Mouse (Mus musculus): ENCODE measurements around the gene Ctsd. TPM values are rescaled to one million over a fixed set of nuclear protein-coding genes. Genes with fewer than 3 reads are reported as not detected.
A peak's percentile ranks its signal among the peaks of the same experiment; 100 is the strongest.

The Ctsd gene
- polyA plus RNA-seq, 1 experiment from 2014 or later: 145 TPM

- Histone ChIP-seq H3K4me3 (no peak overlapping the region), H3K9me3 (replicated peaks) (no peaks in the 10 kb centered on the region), H3K27ac (replicated peaks) (no peak overlapping the region), H3K4me1 (peaks cover 15% of the 10 kb centered on the region), H3K36me3 (no peaks in the 10 kb centered on the region), H3K27me3 (ENCODE audit: low read depth, poor library complexity, severe bottlenecking) (peaks cover 62% of the 10 kb centered on the region)
- no peak for DNase-seq (ENCODE audit: low spot score)
- 75% methylated on average over 6 of the region's 6 CpGs for WGBS
Measured at GRCm38 (mm10) chr7:142369820-142370219, 18.0 kb downstream of the Ctsd start.

- DNase-seq (ENCODE audit: low spot score): no peak
- peaks cover 54% of the 10 kb centered on the region for H3K27me3 ChIP-seq (ENCODE audit: low read depth, poor library complexity, severe bottlenecking)
- H3K27ac ChIP-seq (replicated peaks): no peak overlapping the region
- H3K4me3 ChIP-seq: no peak overlapping the region
- H3K36me3 ChIP-seq: no peaks in the 10 kb centered on the region
- 71% methylated on average over 2 of the region's 2 CpGs for WGBS
- H3K9me3 ChIP-seq (replicated peaks): no peaks in the 10 kb centered on the region
- peaks cover 15% of the 10 kb centered on the region for H3K4me1 ChIP-seq
Measured at GRCm38 (mm10) chr7:142368856-142369255, 19.0 kb downstream of the Ctsd start.

- Histone ChIP-seq H3K9me3 (replicated peaks) (no peaks in the 10 kb centered on the region), H3K4me1 (peaks cover 8% of the 10 kb centered on the region), H3K27ac (replicated peaks) (no peak overlapping the region), H3K27me3 (ENCODE audit: low read depth, poor library complexity, severe bottlenecking) (peaks cover 2% of the 10 kb centered on the region; the same call in 1 of the 2 replicates), H3K4me3 (no peak overlapping the region), H3K36me3 (no peaks in the 10 kb centered on the region)
- DNase-seq (ENCODE audit: low spot score): no peak
- WGBS: 83% methylated on average over 4 of the region's 4 CpGs
Measured at GRCm38 (mm10) chr7:142363107-142363506, 24.7 kb downstream of the Ctsd start.

- Histone ChIP-seq H3K9me3 (replicated peaks) (no peaks in the 10 kb centered on the region), H3K4me3 (no peak overlapping the region), H3K4me1 (peaks cover 8% of the 10 kb centered on the region), H3K36me3 (no peaks in the 10 kb centered on the region), H3K27ac (replicated peaks) (no peak overlapping the region), H3K27me3 (ENCODE audit: low read depth, poor library complexity, severe bottlenecking) (peaks cover 12% of the 10 kb centered on the region; the same call in 1 of the 2 replicates)
- DNase-seq (ENCODE audit: low spot score): no peak
Measured at GRCm38 (mm10) chr7:142360743-142361142, 27.1 kb downstream of the Ctsd start.

GRCm38 (mm10) chr7:142359129-142359528 is 28.7 kb downstream of the Ctsd start:
- Histone ChIP-seq H3K36me3 (no peaks in the 10 kb centered on the region), H3K27ac (replicated peaks) (0 out of 2 replicates have a peak overlapping the region, but pooled peaks have one; percentile 18), H3K4me3 (no peak overlapping the region), H3K4me1 (peaks cover 8% of the 10 kb centered on the region), H3K9me3 (replicated peaks) (no peaks in the 10 kb centered on the region), H3K27me3 (ENCODE audit: low read depth, poor library complexity, severe bottlenecking) (peaks cover 18% of the 10 kb centered on the region; the same call in 1 of the 2 replicates)
- DNase-seq (ENCODE audit: low spot score): no peak
- WGBS: 75% methylated on average over 8 of the region's 8 CpGs

GRCm38 (mm10) chr7:142357566-142357965 is 30.3 kb downstream of the Ctsd start:
- DNase-seq (ENCODE audit: low spot score): no peak
- Histone ChIP-seq H3K36me3 (no peaks in the 10 kb centered on the region), H3K4me1 (peaks cover 8% of the 10 kb centered on the region), H3K9me3 (replicated peaks) (no peaks in the 10 kb centered on the region), H3K4me3 (no peak overlapping the region), H3K27ac (replicated peaks) (no peak overlapping the region), H3K27me3 (ENCODE audit: low read depth, poor library complexity, severe bottlenecking) (peaks cover 18% of the 10 kb centered on the region; the same call in 1 of the 2 replicates)
- WGBS: 85% methylated on average over 3 of the region's 3 CpGs

GRCm38 (mm10) chr7:142354661-142355233 is 33.1 kb downstream of the Ctsd start:
- Histone ChIP-seq H3K4me3 (no peak overlapping the region), H3K36me3 (no peaks in the 10 kb centered on the region), H3K9me3 (replicated peaks) (no peaks in the 10 kb centered on the region), H3K4me1 (peaks cover 8% of the 10 kb centered on the region), H3K27ac (replicated peaks) (no peak overlapping the region), H3K27me3 (ENCODE audit: low read depth, poor library complexity, severe bottlenecking) (peaks cover 18% of the 10 kb centered on the region; the same call in 1 of the 2 replicates)
- DNase-seq (ENCODE audit: low spot score): no peak
- 82% methylated on average over 8 of the region's 8 CpGs for WGBS

- Histone ChIP-seq H3K27ac (replicated peaks) (no peak overlapping the region), H3K36me3 (no peaks in the 10 kb centered on the region), H3K9me3 (replicated peaks) (no peaks in the 10 kb centered on the region), H3K27me3 (ENCODE audit: low read depth, poor library complexity, severe bottlenecking) (peaks cover 18% of the 10 kb centered on the region; the same call in 1 of the 2 replicates), H3K4me1 (peaks cover 8% of the 10 kb centered on the region), H3K4me3 (no peak overlapping the region)
- no peak for DNase-seq (ENCODE audit: low spot score)
- 79% methylated on average over 5 of the region's 5 CpGs for WGBS
Measured at GRCm38 (mm10) chr7:142353854-142354253, 34.0 kb downstream of the Ctsd start.

- no peak overlapping the region for H3K4me3 ChIP-seq
- 0 out of 2 replicates have a peak, but pooled peaks cover 12% of the 10 kb centered on the region for H3K27me3 ChIP-seq (ENCODE audit: low read depth, poor library complexity, severe bottlenecking)
- no peak for DNase-seq (ENCODE audit: low spot score)
- H3K27ac ChIP-seq (replicated peaks): no peak overlapping the region
- H3K4me1 ChIP-seq: peaks cover 5% of the 10 kb centered on the region; the same call in 1 of the 2 replicates
- H3K9me3 ChIP-seq (replicated peaks): no peaks in the 10 kb centered on the region
- WGBS: 87% methylated on average over 5 of the region's 5 CpGs
- H3K36me3 ChIP-seq: no peaks in the 10 kb centered on the region
Measured at GRCm38 (mm10) chr7:142351569-142351968, 36.3 kb downstream of the Ctsd start.

GRCm38 (mm10) chr7:142349308-142349961 is 38.4 kb downstream of the Ctsd start:
- H3K36me3 ChIP-seq: no peaks in the 10 kb centered on the region
- H3K4me3 ChIP-seq: no peak overlapping the region
- DNase-seq (ENCODE audit: low spot score): peak; percentile 17
- no peaks in the 10 kb centered on the region for H3K9me3 ChIP-seq (replicated peaks)
- peaks cover 5% of the 10 kb centered on the region; the same call in 1 of the 2 replicates for H3K4me1 ChIP-seq
- H3K27me3 ChIP-seq (ENCODE audit: low read depth, poor library complexity, severe bottlenecking): no peaks in the 10 kb centered on the region
- 40% methylated on average over 9 of the region's 9 CpGs for WGBS
- 0 out of 2 replicates have a peak overlapping the region, but pooled peaks have one; percentile 14 for H3K27ac ChIP-seq (replicated peaks)

- Histone ChIP-seq H3K9me3 (replicated peaks) (no peaks in the 10 kb centered on the region), H3K4me3 (no peak overlapping the region), H3K36me3 (no peaks in the 10 kb centered on the region), H3K27me3 (ENCODE audit: low read depth, poor library complexity, severe bottlenecking) (no peaks in the 10 kb centered on the region), H3K4me1 (peaks cover 5% of the 10 kb centered on the region; the same call in 1 of the 2 replicates), H3K27ac (replicated peaks) (no peak overlapping the region)
- 80% methylated on average over 4 of the region's 4 CpGs for WGBS
- no peak for DNase-seq (ENCODE audit: low spot score)
Measured at GRCm38 (mm10) chr7:142347542-142347941, 40.3 kb downstream of the Ctsd start.

GRCm38 (mm10) chr7:142342247-142342640 is 45.6 kb downstream of the Ctsd start:
- Histone ChIP-seq H3K4me3 (no peak overlapping the region), H3K4me1 (0 out of 2 replicates have a peak, but pooled peaks cover 4% of the 10 kb centered on the region), H3K36me3 (no peaks in the 10 kb centered on the region), H3K27ac (replicated peaks) (no peak overlapping the region), H3K9me3 (replicated peaks) (no peaks in the 10 kb centered on the region), H3K27me3 (ENCODE audit: low read depth, poor library complexity, severe bottlenecking) (peaks cover 6% of the 10 kb centered on the region; the same call in 1 of the 2 replicates)
- WGBS: 77% methylated on average over 3 of the region's 3 CpGs
- no peak for DNase-seq (ENCODE audit: low spot score)
